Mouse (Mus musculus) hindbrain, embryonic 13.5 days (tissue): ENCODE measurements at regions not wholly inside any gene's neighbourhood (a gene's known extent, or its start where the extent isn't known, plus 50 kb on each side); places are given as distances from the start of the nearest gene placed in this dataset.

Experiments used
- ATAC-seq: fragments of 200-750 bp; cut with Nextera tagmentation; 2 replicates; pipeline ENCODE4 v1.8.0; 2017; ENCODE audit warnings: moderate TSS enrichment; ENCODE audit not compliant: low FRiP score
- H3K27ac ChIP-seq: fragments of 300-500 bp; sonication (generic); 2 replicates; pipeline ENCODE4 v1.5.1; 2015; ENCODE audit warnings: inconsistent platforms, mild to moderate bottlenecking, moderate library complexity
- H3K27me3 ChIP-seq: fragments of 300-500 bp; sonication (generic); 2 replicates; pipeline ENCODE4 v1.6.1; 2015; ENCODE audit warnings: mild to moderate bottlenecking, inconsistent platforms
- H3K36me3 ChIP-seq: fragments of 300-500 bp; sonication (generic); 2 replicates; pipeline ENCODE4 v1.6.1; 2015; ENCODE audit warnings: mild to moderate bottlenecking, inconsistent platforms
- H3K4me1 ChIP-seq: fragments of 300-500 bp; sonication (generic); replicated peaks from 2 replicates; pipeline ENCODE4 v1.6.1; 2015; ENCODE audit warnings: inconsistent platforms
- H3K4me2 ChIP-seq: fragments of 300-500 bp; sonication (generic); 2 replicates; pipeline ENCODE4 v1.6.1; 2015; ENCODE audit warnings: inconsistent platforms, mild to moderate bottlenecking, moderate library complexity
- H3K4me3 ChIP-seq: fragments of 300-500 bp; sonication (generic); 2 replicates; pipeline ENCODE4 v1.5.1; 2015; ENCODE audit warnings: mild to moderate bottlenecking, inconsistent platforms
- H3K9ac ChIP-seq: fragments of 300-500 bp; sonication (generic); 2 replicates; pipeline ENCODE4 v1.6.1; 2015; ENCODE audit warnings: mild to moderate bottlenecking, inconsistent platforms
- H3K9me3 ChIP-seq: fragments of 300-500 bp; sonication (generic); 2 replicates; pipeline ENCODE4 v1.6.1; 2016; ENCODE audit warnings: inconsistent platforms
- WGBS: fragments of 180-500 bp; shearing (Covaris S2); methylation state at CpG from one replicate; pipeline ENCODE4 v1.1.7; 2015; 5-methylcytosine and 5-hydroxymethylcytosine counted together

DNA sequence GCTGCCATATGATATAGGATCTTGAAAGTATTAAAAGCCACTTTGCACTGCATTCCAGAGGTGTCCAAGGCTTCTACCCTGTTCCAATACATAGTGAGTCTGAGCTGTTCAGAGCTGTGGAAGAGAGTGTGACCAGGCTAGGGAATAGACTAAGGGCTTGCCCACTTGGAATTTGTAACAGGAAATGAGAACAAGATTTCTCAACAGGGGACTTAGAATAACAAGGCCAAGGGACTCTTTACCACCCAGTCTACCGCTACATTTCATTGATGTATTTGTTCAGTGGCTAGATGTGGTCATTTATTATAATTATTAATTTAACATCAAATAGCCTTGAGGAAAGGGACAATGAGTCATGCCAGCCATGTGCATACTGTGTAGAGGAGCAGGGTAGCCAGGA is 202.3 kb upstream of the Nampt start:
- 63% methylated on average over 1 of the region's 1 CpGs for WGBS
- H3K9me3 ChIP-seq = peaks cover 4% of the 10 kb centered on the region; the same call in 1 of the 2 replicates
- ATAC-seq = no peak
- H3K27ac ChIP-seq = no peak overlapping the region
- no peak overlapping the region for H3K4me3 ChIP-seq
- no peaks in the 10 kb centered on the region for H3K4me1 ChIP-seq
- no peaks in the 10 kb centered on the region for H3K36me3 ChIP-seq
- H3K9ac ChIP-seq = no peak overlapping the region
- no peak overlapping the region for H3K4me2 ChIP-seq
- H3K27me3 ChIP-seq = no peaks in the 10 kb centered on the region

DNA sequence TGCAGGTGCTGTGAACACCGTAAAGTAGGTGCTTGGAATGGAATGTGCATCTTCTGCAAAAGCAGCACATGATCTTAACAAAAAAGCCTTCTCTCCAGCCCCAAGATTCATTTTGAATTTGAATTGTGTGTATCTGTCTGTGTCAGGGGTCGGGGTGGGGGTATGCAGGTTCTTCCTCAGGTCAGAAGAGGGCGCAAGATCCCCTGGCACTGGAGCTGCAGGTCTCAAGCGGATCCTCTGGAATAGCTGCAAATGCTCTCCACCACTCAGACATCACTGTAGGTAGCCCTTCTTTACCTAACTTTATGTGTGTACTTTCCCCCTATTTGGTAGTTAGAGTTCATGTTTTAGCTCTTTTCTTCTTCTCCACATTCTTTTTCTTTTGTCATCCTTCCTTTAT is 199.5 kb upstream of the Nampt start:
- no peak for ATAC-seq
- no peaks in the 10 kb centered on the region for H3K27me3 ChIP-seq
- no peaks in the 10 kb centered on the region for H3K36me3 ChIP-seq
- no peak overlapping the region for H3K4me3 ChIP-seq
- 64% methylated on average over 4 of the region's 4 CpGs for WGBS
- H3K9me3 ChIP-seq = peaks cover 4% of the 10 kb centered on the region; the same call in 1 of the 2 replicates
- H3K9ac ChIP-seq = no peak overlapping the region
- no peak overlapping the region for H3K4me2 ChIP-seq
- no peaks in the 10 kb centered on the region for H3K4me1 ChIP-seq
- no peak overlapping the region for H3K27ac ChIP-seq

DNA sequence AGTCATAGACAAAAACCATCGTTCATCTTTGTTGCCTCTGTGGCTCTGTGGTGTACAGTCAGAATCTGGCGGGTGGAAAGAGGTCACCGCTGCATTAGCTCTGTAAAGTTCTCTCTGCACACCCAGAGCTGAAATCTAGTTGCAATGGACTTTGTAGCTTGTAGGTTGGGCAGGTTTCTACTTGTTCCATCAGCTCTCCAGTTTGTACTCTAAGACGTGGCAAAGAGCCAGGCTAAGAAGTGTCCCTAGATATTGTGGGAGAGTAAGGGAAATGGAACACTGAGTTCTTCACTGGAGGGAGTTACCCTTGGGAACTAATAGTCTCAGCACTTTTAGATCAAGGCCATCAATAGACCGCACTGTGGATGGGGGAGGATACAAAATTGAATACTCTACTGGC is 197.6 kb upstream of the Nampt start:
- H3K36me3 ChIP-seq = no peaks in the 10 kb centered on the region
- no peaks in the 10 kb centered on the region for H3K27me3 ChIP-seq
- H3K4me3 ChIP-seq = no peak overlapping the region
- WGBS = 92% methylated on average over 5 of the region's 5 CpGs
- no peak for ATAC-seq
- peaks cover 4% of the 10 kb centered on the region; the same call in 1 of the 2 replicates for H3K9me3 ChIP-seq
- H3K9ac ChIP-seq = no peak overlapping the region
- no peak overlapping the region for H3K4me2 ChIP-seq
- no peak overlapping the region for H3K27ac ChIP-seq
- H3K4me1 ChIP-seq = no peaks in the 10 kb centered on the region

DNA sequence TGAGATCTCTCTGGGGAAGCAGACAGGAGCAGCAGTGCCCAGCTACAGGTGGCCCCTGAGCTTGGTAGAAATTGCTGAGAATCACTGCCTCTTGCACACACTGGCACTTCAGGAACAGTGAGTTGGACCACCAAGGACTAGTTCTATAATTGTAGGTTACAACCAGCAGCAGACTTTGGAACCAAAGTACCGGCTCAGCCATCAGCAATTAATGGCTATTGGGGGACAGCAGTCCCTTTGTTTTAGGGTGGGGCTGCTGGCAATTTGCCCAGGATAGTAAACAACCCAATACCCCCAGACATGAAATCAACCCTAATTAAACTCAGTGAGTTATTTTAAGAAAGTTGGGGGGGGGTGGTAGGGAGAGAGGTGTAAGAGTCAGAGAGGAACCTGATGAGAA is 190.8 kb upstream of the Nampt start:
- Histone ChIP-seq H3K27me3 (no peaks in the 10 kb centered on the region), H3K27ac (no peak overlapping the region), H3K4me3 (no peak overlapping the region), H3K36me3 (no peaks in the 10 kb centered on the region), H3K4me2 (no peak overlapping the region), H3K9me3 (no peaks in the 10 kb centered on the region), H3K9ac (no peak overlapping the region), H3K4me1 (no peaks in the 10 kb centered on the region)
- no peak for ATAC-seq
- 70% methylated on average over 1 of the region's 1 CpGs for WGBS

DNA sequence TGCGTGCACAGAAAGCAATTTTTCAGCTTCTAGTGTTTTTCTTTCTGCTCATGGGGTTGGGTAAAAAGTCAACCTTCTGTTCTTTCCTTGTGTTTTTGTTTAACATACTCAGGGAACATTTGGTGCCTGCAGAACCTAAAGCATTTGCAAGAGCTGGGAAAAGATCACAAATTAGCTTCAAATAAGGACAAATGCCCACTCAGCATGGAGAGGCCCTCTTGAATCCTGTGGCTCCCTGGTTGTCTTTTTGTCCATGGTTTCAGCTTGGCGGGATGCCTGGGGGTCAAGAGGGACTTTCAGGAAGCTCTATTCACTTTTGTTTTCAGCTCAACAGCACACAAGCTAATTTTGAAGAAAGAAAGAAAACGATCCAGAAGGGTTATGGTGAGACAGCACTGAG is 186.4 kb upstream of the Nampt start:
- ATAC-seq = no peak
- Histone ChIP-seq H3K4me3 (no peak overlapping the region), H3K4me1 (no peaks in the 10 kb centered on the region), H3K9ac (no peak overlapping the region), H3K27me3 (0 out of 2 replicates have a peak, but pooled peaks cover 3% of the 10 kb centered on the region), H3K36me3 (no peaks in the 10 kb centered on the region), H3K27ac (no peak overlapping the region), H3K4me2 (no peak overlapping the region), H3K9me3 (no peaks in the 10 kb centered on the region)
- 36% methylated on average over 3 of the region's 3 CpGs for WGBS

DNA sequence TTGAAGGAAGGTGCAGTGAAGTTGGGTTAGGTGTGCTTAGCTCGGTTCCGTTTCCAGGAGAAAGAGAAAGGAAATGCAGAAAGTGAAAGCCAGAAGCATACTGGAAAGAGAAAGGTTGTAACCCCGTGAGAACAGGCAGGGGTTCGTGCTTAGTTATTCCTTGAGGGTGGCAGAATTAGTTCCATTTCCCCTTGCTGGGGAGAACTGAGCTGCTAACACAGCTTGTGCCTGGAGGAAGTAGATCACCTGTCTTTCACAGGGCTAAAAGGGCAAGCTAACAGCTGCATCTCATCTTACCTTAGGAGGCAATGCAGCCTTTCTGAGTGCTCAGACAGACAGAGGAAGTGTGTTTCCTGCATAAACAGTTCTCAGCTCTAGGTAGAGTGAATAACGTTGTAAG is 184.3 kb upstream of the Nampt start:
- Histone ChIP-seq H3K27ac (no peak overlapping the region), H3K4me3 (no peak overlapping the region), H3K4me1 (no peaks in the 10 kb centered on the region), H3K9me3 (no peaks in the 10 kb centered on the region), H3K9ac (no peak overlapping the region), H3K4me2 (no peak overlapping the region), H3K36me3 (no peaks in the 10 kb centered on the region), H3K27me3 (0 out of 2 replicates have a peak, but pooled peaks cover 3% of the 10 kb centered on the region)
- 63% methylated on average over 5 of the region's 5 CpGs for WGBS
- no peak for ATAC-seq

DNA sequence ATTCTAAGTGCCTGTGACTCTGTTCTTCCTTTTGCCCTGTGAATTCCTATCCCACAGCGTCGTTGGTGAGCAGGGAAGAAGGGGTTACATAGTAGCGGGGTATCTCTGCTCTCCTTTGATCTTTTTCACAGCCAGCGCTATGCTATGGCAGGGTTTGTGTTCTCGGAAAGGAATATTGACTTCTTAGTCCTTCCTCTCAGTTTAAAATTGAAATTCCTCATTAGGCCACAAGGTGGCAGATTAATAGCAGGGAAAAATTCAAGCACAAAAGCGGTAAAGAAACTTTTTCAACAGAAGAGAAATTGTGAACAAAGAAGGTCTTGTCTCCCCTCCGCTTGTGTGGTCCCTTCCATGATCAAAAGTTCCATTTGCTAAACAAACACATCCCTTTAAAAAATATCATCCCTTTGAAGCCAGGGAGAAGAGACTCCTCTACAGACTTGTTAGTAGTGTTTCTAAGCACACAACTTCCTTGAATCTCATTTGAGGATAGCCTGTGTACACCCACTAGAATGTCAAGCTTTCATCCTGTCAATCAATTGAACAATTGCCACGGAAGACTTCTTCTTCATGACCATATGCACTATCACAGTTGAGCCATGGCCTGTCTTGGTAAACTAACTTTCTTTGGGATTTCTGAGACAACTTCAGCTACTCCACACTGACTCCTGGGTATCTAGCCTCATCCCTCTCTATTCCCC is 181.8 kb upstream of the Nampt start:
- no peak overlapping the region for H3K4me3 ChIP-seq
- 0 out of 2 replicates have a peak, but pooled peaks cover 3% of the 10 kb centered on the region for H3K27me3 ChIP-seq
- ATAC-seq = peak; percentile 61
- H3K27ac ChIP-seq = no peak overlapping the region
- H3K9ac ChIP-seq = no peak overlapping the region
- 2% methylated on average over 8 of the region's 8 CpGs for WGBS
- no peaks in the 10 kb centered on the region for H3K36me3 ChIP-seq
- no peak overlapping the region for H3K4me2 ChIP-seq
- H3K4me1 ChIP-seq = no peaks in the 10 kb centered on the region
- no peaks in the 10 kb centered on the region for H3K9me3 ChIP-seq

DNA sequence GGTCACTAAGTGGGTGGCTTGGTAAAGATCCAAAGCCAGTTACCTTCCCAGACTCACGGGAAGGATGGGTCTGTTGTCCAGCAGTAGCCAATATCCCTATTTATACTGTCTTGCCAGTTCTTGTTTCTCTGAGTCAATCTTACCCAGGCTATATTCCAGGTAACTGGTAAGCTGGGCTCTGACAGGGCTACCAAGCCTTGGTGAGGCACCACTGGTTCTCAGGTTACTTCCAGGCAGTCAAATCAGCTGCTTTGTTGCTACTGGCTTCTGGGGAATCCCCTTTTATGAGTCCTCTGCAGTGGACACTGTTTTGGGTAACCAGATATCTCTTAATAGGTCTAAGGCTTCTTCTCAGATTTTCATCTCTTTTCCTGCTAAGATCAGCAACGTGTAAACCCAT is 178.8 kb upstream of the Nampt start:
- no peaks in the 10 kb centered on the region for H3K36me3 ChIP-seq
- ATAC-seq = no peak
- no peaks in the 10 kb centered on the region for H3K27me3 ChIP-seq
- no peak overlapping the region for H3K9ac ChIP-seq
- H3K4me3 ChIP-seq = no peak overlapping the region
- 87% methylated on average over 2 of the region's 2 CpGs for WGBS
- H3K9me3 ChIP-seq = no peaks in the 10 kb centered on the region
- H3K4me2 ChIP-seq = no peak overlapping the region
- no peaks in the 10 kb centered on the region for H3K4me1 ChIP-seq
- H3K27ac ChIP-seq = no peak overlapping the region

DNA sequence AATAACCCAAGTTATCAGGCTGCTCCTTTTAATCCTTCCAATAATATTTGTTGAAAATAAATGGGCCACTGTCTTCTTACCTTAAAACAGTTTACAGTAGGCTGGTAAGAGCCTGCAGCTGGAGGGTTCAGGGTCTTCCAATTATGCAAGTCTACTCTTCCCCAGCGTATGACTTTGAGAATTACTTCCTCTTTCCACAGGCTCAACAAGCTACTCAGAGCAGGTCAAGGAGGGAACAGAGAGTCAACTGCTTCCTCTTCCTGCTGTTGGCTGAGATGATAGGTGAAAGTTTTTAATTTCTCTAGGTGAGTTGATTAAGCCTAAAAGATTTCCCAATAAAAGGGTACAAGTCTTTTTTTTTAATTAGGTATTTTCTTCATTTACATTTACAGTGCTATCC is 176.9 kb upstream of the Nampt start:
- no peak overlapping the region for H3K4me3 ChIP-seq
- H3K9me3 ChIP-seq = no peaks in the 10 kb centered on the region
- no peak overlapping the region for H3K9ac ChIP-seq
- 91% methylated on average over 1 of the region's 1 CpGs for WGBS
- ATAC-seq = no peak
- H3K4me1 ChIP-seq = no peaks in the 10 kb centered on the region
- H3K27me3 ChIP-seq = no peaks in the 10 kb centered on the region
- no peak overlapping the region for H3K4me2 ChIP-seq
- no peak overlapping the region for H3K27ac ChIP-seq
- H3K36me3 ChIP-seq = no peaks in the 10 kb centered on the region

DNA sequence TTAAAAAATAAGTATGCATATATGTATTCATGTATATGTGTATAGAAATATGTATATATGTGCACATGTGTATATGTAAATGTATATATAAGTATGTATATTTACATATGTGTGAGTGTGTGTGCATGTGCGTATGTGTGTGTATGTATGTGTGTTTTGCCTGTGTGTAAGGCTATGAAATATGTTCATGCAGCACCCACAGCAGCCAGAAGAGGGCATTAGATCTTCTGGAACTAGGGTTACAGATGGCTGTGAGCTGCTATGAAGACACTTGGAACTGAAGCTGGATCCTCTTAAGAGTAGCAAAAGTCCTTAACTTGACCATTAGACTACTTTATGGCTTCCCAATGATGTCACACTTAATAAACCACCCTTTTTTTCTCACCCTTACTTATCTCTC is 166.2 kb upstream of the Nampt start:
- no peak for ATAC-seq
- WGBS = 98% methylated on average over 1 of the region's 1 CpGs
- no peaks in the 10 kb centered on the region for H3K9me3 ChIP-seq

DNA sequence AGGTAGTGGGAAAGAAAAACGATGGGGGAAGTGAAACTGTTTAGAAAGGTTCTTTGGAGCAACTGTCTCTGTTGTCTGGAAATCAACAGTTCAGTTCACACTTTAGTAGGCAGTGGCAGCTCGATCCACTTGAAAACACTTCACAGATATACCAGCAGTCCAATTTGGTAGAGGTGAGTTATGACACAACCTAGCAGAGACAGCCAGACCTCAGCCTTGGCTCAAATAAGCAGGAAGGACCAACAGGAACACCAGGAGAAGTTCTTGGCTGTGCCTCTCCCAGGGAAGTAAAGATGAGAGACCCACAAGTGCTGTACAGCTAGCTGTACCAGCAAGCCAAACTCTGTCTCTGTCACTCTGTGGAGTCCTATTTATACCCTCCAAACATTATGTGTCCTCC is 163.2 kb upstream of the Nampt start:
- H3K9ac ChIP-seq = no peak overlapping the region
- no peak overlapping the region for H3K4me3 ChIP-seq
- no peaks in the 10 kb centered on the region for H3K27me3 ChIP-seq
- H3K27ac ChIP-seq = no peak overlapping the region
- no peaks in the 10 kb centered on the region for H3K4me1 ChIP-seq
- WGBS = 73% methylated on average over 2 of the region's 2 CpGs
- no peak for ATAC-seq
- no peaks in the 10 kb centered on the region for H3K9me3 ChIP-seq
- H3K36me3 ChIP-seq = no peaks in the 10 kb centered on the region
- H3K4me2 ChIP-seq = no peak overlapping the region

More for the DNA sequence above, 166.2 kb upstream of the Nampt start:
- Histone ChIP-seq H3K27ac (no peak overlapping the region), H3K4me1 (no peaks in the 10 kb centered on the region), H3K4me3 (no peak overlapping the region), H3K27me3 (no peaks in the 10 kb centered on the region), H3K9ac (no peak overlapping the region), H3K4me2 (no peak overlapping the region), H3K36me3 (no peaks in the 10 kb centered on the region)

DNA sequence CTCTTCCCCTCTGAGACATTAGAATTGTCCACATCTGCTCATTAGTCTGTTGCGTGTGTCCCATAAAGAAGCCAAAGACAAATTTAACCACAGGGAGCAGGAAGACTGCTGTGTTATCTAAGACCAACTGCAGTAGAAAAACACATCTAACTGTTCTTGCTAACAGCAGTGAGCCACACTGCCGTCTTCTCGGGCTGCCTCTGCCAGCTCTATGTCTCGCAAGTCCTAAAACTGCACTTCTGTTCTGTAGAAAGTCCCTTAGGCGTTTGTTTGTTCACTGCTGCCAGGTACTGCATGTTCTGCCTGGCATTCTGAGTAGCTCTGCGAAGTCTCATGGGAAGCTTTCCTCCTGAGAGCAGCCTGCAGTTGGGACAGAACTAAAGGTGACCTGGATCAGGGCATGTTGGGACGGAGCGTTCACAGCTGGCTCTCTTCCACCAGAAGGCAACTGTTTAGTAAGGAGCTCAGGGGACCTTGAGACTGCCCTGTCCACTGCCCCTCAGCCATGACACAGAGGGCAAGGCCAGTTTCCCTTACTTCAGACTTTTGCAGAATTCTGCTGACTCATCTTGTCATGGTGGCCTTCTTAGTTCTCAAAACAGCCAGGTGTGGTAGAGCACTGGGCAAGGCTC is 157.4 kb upstream of the Nampt start:
- Histone ChIP-seq H3K4me1 (no peaks in the 10 kb centered on the region), H3K9me3 (no peaks in the 10 kb centered on the region), H3K9ac (no peak overlapping the region), H3K36me3 (no peaks in the 10 kb centered on the region), H3K27me3 (no peaks in the 10 kb centered on the region), H3K4me2 (no peak overlapping the region), H3K4me3 (no peak overlapping the region), H3K27ac (no peak overlapping the region)
- ATAC-seq = no peak
- 78% methylated on average over 8 of the region's 8 CpGs for WGBS

DNA sequence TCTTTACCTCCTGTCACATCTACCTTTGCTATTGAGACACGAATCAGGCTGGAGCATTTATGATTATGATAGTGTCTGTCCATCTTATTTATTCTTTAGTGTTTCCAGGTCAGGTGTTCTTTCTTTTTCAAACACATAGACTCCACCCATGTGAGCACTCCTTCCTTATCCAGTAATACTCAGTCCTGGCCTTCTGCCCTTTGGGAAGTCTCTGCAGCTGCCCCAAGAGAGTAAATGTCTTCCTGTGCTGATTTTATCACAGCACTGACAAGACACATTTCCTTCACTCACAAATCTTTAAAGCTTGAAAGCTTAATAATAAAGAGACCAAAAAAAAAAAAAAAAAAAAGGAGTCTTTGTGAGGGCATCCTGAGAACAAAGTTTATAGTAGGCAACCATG is 153.3 kb upstream of the Nampt start:
- 93% methylated on average over 1 of the region's 1 CpGs for WGBS
- H3K4me3 ChIP-seq = no peak overlapping the region
- no peaks in the 10 kb centered on the region for H3K9me3 ChIP-seq
- H3K4me2 ChIP-seq = no peak overlapping the region
- no peak overlapping the region for H3K9ac ChIP-seq
- no peaks in the 10 kb centered on the region for H3K4me1 ChIP-seq
- no peak for ATAC-seq
- H3K27ac ChIP-seq = no peak overlapping the region
- H3K27me3 ChIP-seq = no peaks in the 10 kb centered on the region
- H3K36me3 ChIP-seq = no peaks in the 10 kb centered on the region
